Mouse (Mus musculus) myocyte (in vitro differentiated cells): ENCODE results near the gene Lrrc27. TPM values are rescaled to one million over a fixed set of nuclear protein-coding genes. Genes with fewer than 3 reads are reported as not detected.

Experiments used
- H3K27me3 ChIP-seq: one replicate; pipeline ENCODE4 v1.6.1; 2011; ENCODE audit not compliant: control insufficient read depth, insufficient read depth, insufficient read length
- H3K36me3 ChIP-seq: one replicate; pipeline ENCODE4 v1.6.1; 2011; ENCODE audit not compliant: control insufficient read depth, insufficient read depth
- H3K4me2 ChIP-seq: one replicate; pipeline ENCODE4 v1.6.1; 2011; ENCODE audit warnings: low read depth, control low read depth
- H3K4me3 ChIP-seq: one replicate; pipeline ENCODE4 v1.5.1; 2011; ENCODE audit warnings: mild to moderate bottlenecking, control low read depth, moderate library complexity
- H3K79me2 ChIP-seq: one replicate; pipeline ENCODE4 v1.6.1; 2011; ENCODE audit not compliant: control insufficient read depth, insufficient read depth
- H3ac ChIP-seq: one replicate; pipeline ENCODE4 v1.6.1; 2011; ENCODE audit not compliant: control insufficient read depth, insufficient read length
- CEBPB ChIP-seq: IDR thresholded peaks from 2 replicates; pipeline ENCODE4 v1.6.1; 2011; ENCODE audit warnings: mild to moderate bottlenecking, moderate library complexity; ENCODE audit not compliant: poor library complexity, insufficient read depth, severe bottlenecking
- E2F4 ChIP-seq: IDR thresholded peaks from one replicate; pipeline ENCODE4 v1.6.1; 2011; ENCODE audit warnings: mild to moderate bottlenecking, control low read depth, moderate library complexity; ENCODE audit not compliant: insufficient read depth
- MAX ChIP-seq: IDR thresholded peaks from one replicate; pipeline ENCODE4 v1.6.1; 2011; ENCODE audit warnings: low read depth, mild to moderate bottlenecking, control low read depth
- MYOD1 ChIP-seq, 3 experiments: IDR thresholded peaks; one replicate each; pipeline ENCODE4 v1.6.1; 2011; ENCODE audit warnings: control low read depth in 2 of 3, low read depth in 2 of 3, mild to moderate bottlenecking in 2 of 3, moderate library complexity in 1 of 3; ENCODE audit not compliant: insufficient read length in 2 of 3, control insufficient read depth in 1 of 3
- MYOG ChIP-seq, 3 experiments: IDR thresholded peaks; one replicate each; pipeline ENCODE4 v1.6.1; 2011; ENCODE audit warnings: control low read depth in 2 of 3, low read depth in 2 of 3, mild to moderate bottlenecking in 2 of 3; ENCODE audit not compliant: insufficient read length in 2 of 3, control insufficient read depth in 1 of 3, insufficient read depth in 1 of 3
- POLR2A ChIP-seq: IDR thresholded peaks from one replicate; pipeline ENCODE4 v1.6.1; 2011; ENCODE audit warnings: low read depth, mild to moderate bottlenecking, control low read depth, moderate library complexity; ENCODE audit not compliant: insufficient read length
- POLR2AphosphoS2 ChIP-seq: IDR thresholded peaks from one replicate; pipeline ENCODE4 v1.6.1; 2011; ENCODE audit warnings: low read depth, control low read depth; ENCODE audit not compliant: insufficient read length
- REST ChIP-seq: IDR thresholded peaks from one replicate; pipeline ENCODE4 v1.6.1; 2011; ENCODE audit warnings: mild to moderate bottlenecking, control low read depth, moderate library complexity; ENCODE audit not compliant: insufficient read depth, insufficient read length
- SRF ChIP-seq: IDR thresholded peaks from one replicate; pipeline ENCODE4 v1.6.1; 2011; ENCODE audit warnings: low read depth; ENCODE audit not compliant: control insufficient read depth, insufficient read length
- TCF12 ChIP-seq: IDR thresholded peaks from one replicate; pipeline ENCODE4 v1.6.1; 2011; ENCODE audit warnings: mild to moderate bottlenecking, control low read depth; ENCODE audit not compliant: poor library complexity, insufficient read depth, severe bottlenecking
- TCF3 ChIP-seq: IDR thresholded peaks from one replicate; pipeline ENCODE4 v1.6.1; 2011; ENCODE audit warnings: low read depth, control low read depth; ENCODE audit not compliant: insufficient read length
- USF1 ChIP-seq: IDR thresholded peaks from one replicate; pipeline ENCODE4 v1.6.1; 2011; ENCODE audit warnings: low read depth, mild to moderate bottlenecking, control low read depth, moderate library complexity
- polyA plus RNA-seq: library from polyadenylated mRNA; unstranded; fragments of >200 nt; fragmentation: generic; extraction: Trizol; gene quantifications from one replicate; pipeline ENCODE4 v1.2.1, GENCODE M21; 2012; ENCODE audit warnings: missing spikeins

Gene Lrrc27
- polyA plus RNA-seq, 1 experiment: 7.9 TPM

GRCm38 (mm10) chr7:139288540-139288939 is 75.8 kb downstream of the Lrrc27 start:
- no peak for TF ChIP-seq MYOD1 (IDR thresholded peaks at IDR 0.05; ENCODE audit: control insufficient read depth in 1 of 3, insufficient read length in 2 of 3, low read depth in 2 of 3)
- TF ChIP-seq USF1: no peak
- TF ChIP-seq POLR2AphosphoS2: no peak
- TF ChIP-seq MYOG (IDR thresholded peaks at IDR 0.05; ENCODE audit: control insufficient read depth in 1 of 3, insufficient read depth in 1 of 3, insufficient read length in 2 of 3, low read depth in 2 of 3): no peak
- no peak for TF ChIP-seq SRF
- no peak for TF ChIP-seq TCF3
- no peak for TF ChIP-seq TCF12
- no peak for TF ChIP-seq E2F4
- TF ChIP-seq REST: no peak
- TF ChIP-seq POLR2A: no peak
- TF ChIP-seq CEBPB: no peak
- TF ChIP-seq MAX: no peak
- Histone ChIP-seq H3ac (no peak overlapping the region), H3K27me3 (no peaks in the 10 kb centered on the region), H3K4me3 (no peak overlapping the region), H3K79me2 (no peaks in the 10 kb centered on the region), H3K36me3 (no peaks in the 10 kb centered on the region), H3K4me2 (no peak overlapping the region)

Other genes starting within 250 kb of the Lrrc27 start
- not detected for gene Dpysl4, start 127.0 kb upstream of the Lrrc27 start, polyA plus RNA-seq
- gene Stk32c, start 319 bp downstream of the Lrrc27 start, polyA plus RNA-seq: 1.0 TPM
- gene Pwwp2b, start 35.5 kb downstream of the Lrrc27 start, polyA plus RNA-seq: 9.6 TPM
- 37.8 TPM for gene Inpp5a, start 176.1 kb downstream of the Lrrc27 start, polyA plus RNA-seq